Mouse (Mus musculus): ENCODE results near the gene Arf4. TPM values are rescaled to one million over a fixed set of nuclear protein-coding genes. Genes with fewer than 3 reads are reported as not detected.
"Not testable (repeated sequence)": the region's sequence is repeated elsewhere in the genome, so short reads cannot be mapped to it uniquely, and the experiment has no call there.

The Arf4 gene
- total RNA-seq, 2 experiments from 2014 or later: 85.9 to 238 TPM

GRCm38 (mm10) chr14:26660233-26660632 lies 22.4 kb downstream of the Arf4 start:
- no peak for ATAC-seq (replicated peaks; ENCODE audit: poor library complexity, severe bottlenecking)

- ATAC-seq (replicated peaks; ENCODE audit: poor library complexity, severe bottlenecking): 0 out of 2 replicates have a peak, but pooled peaks have one; percentile 19
Measured at GRCm38 (mm10) chr14:26662016-26662415, 24.1 kb downstream of the Arf4 start.

DNA sequence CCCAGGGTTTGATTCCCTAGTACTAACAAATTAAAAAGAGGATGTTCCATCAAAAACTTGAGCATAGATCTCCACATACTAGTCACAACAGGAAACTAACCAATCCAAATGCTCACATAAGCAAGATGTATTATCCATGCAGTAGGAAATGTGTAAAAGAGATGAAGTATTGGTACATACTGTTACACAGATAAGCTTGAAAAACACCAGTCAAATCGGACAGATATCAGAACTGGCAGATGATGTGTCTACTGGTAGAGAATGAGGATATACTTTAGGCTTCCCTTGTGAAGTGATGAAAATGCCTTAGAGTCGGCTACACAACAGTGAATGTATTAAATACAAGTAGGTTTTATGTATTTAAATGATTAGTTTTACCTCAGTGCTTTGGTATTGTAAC lies 24.6 kb downstream of the Arf4 start:
- no peak for ATAC-seq (replicated peaks; ENCODE audit: poor library complexity, severe bottlenecking)

DNA sequence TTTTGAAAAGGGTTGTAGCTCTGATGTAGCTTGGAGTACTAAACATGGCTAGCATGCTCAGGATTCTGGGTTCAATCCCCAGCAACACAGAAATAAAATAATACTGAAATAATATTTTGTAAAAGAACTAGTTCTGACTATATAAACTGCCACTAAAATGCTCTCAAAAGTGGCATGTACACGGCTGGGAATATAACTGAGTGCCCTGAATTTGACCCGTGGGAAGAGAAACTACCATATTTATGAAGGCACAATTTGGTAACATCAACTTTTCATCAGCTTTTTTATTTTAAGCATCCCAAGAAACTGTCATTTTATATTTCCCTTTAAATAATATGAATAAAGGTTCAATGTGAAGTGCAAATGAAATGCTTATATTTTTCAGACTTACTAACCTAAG lies 26.0 kb downstream of the Arf4 start:
- ATAC-seq (replicated peaks; ENCODE audit: poor library complexity, severe bottlenecking): no peak

DNA sequence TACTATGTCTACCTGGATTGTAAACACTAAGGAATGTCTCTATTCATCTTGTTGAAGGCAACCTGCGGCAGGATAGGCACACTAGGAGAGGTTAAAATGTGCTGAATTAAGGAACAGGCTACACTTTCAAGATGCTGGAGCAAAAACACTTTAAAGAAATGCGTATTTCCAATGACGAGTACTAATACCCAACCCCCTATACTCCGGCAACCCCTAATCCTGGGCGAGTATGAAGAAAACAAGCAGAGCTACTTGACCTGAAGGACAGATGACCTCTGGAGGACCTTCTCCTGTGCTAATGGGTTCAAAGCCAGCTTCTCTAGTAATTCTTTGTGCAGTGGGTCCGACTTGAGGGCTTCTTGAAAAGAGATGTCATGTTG lies 30.1 kb downstream of the Arf4 start:
- no peak for ATAC-seq (replicated peaks; ENCODE audit: poor library complexity, severe bottlenecking)

- peak; percentile 41 for ATAC-seq (replicated peaks; ENCODE audit: poor library complexity, severe bottlenecking)
Measured at GRCm38 (mm10) chr14:26668371-26669291, 30.8 kb downstream of the Arf4 start.

DNA sequence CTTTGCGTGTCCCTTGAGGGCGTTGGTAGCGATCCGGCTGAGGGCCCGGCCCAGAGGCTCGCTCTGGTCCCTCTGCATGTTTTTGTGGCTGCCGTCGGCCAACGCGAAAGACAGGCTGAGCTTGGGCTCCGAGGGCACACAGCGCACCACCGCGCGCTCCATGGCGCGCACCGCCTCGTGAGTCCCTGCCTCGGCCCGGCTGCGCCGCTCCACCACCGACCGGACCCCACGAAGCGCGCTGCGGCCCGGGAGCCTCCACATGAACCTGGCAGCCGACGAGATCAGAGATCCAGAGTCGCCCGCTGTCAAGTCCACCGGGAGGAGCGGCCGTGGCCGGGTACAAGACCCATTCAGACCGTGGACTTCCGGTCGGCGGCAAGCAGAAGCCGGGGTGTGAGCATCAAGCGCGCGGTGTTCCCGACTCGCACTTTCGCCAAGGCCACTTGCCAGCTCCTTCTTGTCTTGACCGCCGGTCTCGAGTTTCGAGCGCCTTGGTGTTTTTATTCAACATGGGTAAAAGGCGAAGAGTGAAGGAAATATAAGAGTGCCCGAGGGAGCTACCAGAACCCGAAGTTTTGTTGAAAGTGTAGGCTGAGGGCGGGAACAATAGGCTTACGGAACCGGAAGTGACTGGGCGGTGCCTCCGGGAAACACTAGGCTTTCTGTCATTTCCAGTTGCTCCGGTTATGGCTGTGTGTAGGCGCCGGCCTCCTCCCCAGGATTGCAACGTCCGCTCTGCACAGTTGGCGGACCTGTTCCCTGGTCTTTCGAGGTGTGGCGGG lies 31.6 kb downstream of the Arf4 start, which contains the start of gene Pde12:
Pde12 (minus strand) TSS at position 592 of the 782 bp plus-strand sequence.
- peak; percentile 79 for ATAC-seq (replicated peaks; ENCODE audit: poor library complexity, severe bottlenecking)

DNA sequence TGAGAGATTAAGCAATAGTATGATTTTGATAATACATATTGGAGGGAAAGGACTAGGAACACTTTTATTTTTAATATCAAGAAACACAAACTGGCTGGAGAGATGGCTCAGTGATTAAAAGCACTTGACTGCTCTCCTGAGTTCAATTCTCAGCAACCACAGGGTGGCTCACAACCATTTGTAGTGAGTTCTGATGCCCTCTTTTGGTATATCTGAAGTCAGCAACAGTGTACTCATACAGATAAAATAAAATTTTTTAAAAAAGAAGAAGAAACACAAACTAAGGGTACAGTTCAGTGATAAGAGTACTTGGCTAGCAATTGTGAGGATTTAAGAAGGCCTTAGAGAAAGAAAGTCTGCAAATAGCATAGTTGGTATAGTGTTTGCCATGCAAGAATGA lies 33.1 kb downstream of the Arf4 start:
- no peak for ATAC-seq (replicated peaks; ENCODE audit: poor library complexity, severe bottlenecking)

DNA sequence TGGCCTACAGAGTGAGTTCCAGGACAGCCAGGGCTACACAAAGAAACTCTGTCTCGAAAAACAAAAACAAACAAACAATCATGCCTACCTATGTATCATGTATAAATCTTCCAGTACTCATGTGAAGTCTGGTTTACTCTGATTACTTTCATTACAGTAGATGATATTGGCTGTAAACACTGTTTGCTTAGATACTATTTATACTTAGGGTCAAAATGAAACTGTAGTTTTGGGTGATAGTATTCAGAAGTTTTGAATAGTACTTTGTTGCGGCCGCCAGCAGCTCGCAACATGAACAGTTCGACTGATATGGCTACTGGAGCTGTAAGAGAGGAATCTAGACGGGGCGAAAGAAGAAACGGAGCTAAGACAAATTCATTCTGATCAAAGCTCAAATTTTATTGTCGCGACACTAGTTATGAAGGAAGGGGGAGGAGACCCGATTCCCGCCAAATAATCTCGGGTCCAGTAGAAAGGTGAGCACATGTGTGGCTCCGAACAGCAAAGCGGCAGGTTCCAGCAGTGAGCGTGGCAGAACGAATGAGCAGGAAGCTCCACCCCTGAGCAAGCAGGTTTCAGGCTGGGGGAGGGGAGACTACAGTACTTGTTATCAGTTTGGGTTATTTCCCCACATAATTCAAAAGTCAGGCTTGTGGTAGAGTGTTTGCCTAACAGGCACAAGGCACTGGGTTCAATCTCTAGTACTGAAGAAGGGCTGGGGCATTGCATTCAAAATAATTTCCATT lies 34.2 kb downstream of the Arf4 start:
- not testable (repeated sequence) for ATAC-seq (replicated peaks; ENCODE audit: poor library complexity, severe bottlenecking)

- ATAC-seq (replicated peaks; ENCODE audit: poor library complexity, severe bottlenecking): not testable (repeated sequence)
Measured at GRCm38 (mm10) chr14:26674476-26675169, 36.7 kb downstream of the Arf4 start.

GRCm38 (mm10) chr14:26675371-26675770 lies 37.5 kb downstream of the Arf4 start:
- peak; percentile 60 for ATAC-seq (replicated peaks; ENCODE audit: poor library complexity, severe bottlenecking)

- peak; percentile 96 for ATAC-seq (replicated peaks; ENCODE audit: poor library complexity, severe bottlenecking)
Measured at GRCm38 (mm10) chr14:26675791-26676190, 37.9 kb downstream of the Arf4 start.

- no peak for ATAC-seq (replicated peaks; ENCODE audit: poor library complexity, severe bottlenecking)
Measured at GRCm38 (mm10) chr14:26690727-26691126, 52.9 kb downstream of the Arf4 start.

DNA sequence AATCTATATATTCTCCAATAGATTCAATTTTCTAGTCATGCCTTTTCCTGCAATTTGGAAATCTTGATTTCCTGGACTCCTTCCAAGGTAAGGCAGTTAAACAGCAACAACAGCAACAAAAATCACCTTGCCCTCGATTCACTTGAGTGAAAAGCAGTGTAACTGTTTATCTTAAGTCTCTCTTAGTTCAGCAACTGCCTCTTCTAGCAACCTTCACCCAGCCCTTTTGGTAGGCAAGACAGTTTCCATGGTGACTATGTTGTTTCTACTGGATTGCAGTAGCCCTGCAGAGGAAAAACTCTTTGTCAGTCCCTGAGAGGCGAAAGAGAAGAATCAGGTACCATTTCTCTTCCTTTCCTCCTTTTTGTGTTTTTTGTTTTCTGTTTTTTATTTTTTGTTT lies 53.5 kb downstream of the Arf4 start:
- no peak for ATAC-seq (replicated peaks; ENCODE audit: poor library complexity, severe bottlenecking)

- ATAC-seq (replicated peaks; ENCODE audit: poor library complexity, severe bottlenecking): no peak
Measured at GRCm38 (mm10) chr14:26692974-26693373, 55.1 kb downstream of the Arf4 start, which contains the start of gene Dnah12. Dnah12 (plus strand) TSS chr14:26693274.

DNA sequence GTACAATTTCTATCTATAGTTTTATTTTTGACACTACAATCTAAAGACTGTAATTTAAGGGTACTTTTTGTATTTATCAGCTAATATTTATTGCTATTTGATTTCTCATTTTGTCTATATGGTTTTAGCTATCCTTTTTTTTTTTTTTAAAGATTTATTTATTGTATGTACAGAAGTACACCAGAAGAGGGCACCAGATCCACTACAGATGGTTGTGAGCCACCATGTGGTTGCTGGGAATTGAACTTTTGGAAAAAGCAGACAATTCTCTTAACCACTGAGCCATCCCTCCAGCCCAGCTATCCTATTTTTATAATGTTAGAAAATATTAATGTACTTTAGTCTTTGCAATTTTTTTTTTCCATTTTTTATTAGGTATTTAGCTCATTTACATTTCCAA lies 60.0 kb downstream of the Arf4 start:
- peak; percentile 37 for ATAC-seq (replicated peaks; ENCODE audit: poor library complexity, severe bottlenecking)

GRCm38 (mm10) chr14:26705246-26705645 lies 67.4 kb downstream of the Arf4 start:
- not testable (repeated sequence) for ATAC-seq (replicated peaks; ENCODE audit: poor library complexity, severe bottlenecking)

Data from granulocyte monocyte progenitor cell, adult 5-6 weeks (primary cell).